Mouse (Mus musculus) heart, embryonic 11.5 days (tissue): ENCODE data around the gene Mindy2. TPM values are rescaled to one million over a fixed set of nuclear protein-coding genes. Genes with fewer than 3 reads are reported as not detected.

Experiments
- ATAC-seq: fragments of 200-750 bp; cut with Nextera tagmentation; replicated peaks from 2 replicates; pipeline ENCODE4 v1.8.0; 2017; ENCODE audit warnings: moderate library complexity; ENCODE audit not compliant: insufficient number of reproducible peaks, low FRiP score, low TSS enrichment
- H3K27ac ChIP-seq: fragments of 300-500 bp; sonication (generic); 2 replicates; pipeline ENCODE4 v1.5.1; 2014; ENCODE audit warnings: mild to moderate bottlenecking, low read depth, low read length
- H3K27me3 ChIP-seq: fragments of 300-500 bp; sonication (generic); 2 replicates; pipeline ENCODE4 v1.6.1; 2014; ENCODE audit warnings: mild to moderate bottlenecking, low read length, mixed read lengths; ENCODE audit not compliant: control insufficient read depth, insufficient read depth
- H3K36me3 ChIP-seq: fragments of 300-500 bp; sonication (generic); 2 replicates; pipeline ENCODE4 v1.6.1; 2014; ENCODE audit warnings: mild to moderate bottlenecking, low read length, moderate library complexity, mixed read lengths; ENCODE audit not compliant: control insufficient read depth, insufficient read depth
- H3K4me1 ChIP-seq: fragments of 300-500 bp; sonication (generic); 2 replicates; pipeline ENCODE4 v1.6.1; 2014; ENCODE audit warnings: low read length; ENCODE audit not compliant: control insufficient read depth, insufficient read depth
- H3K4me2 ChIP-seq: fragments of 300-500 bp; sonication (generic); 2 replicates; pipeline ENCODE4 v1.6.1; 2014; ENCODE audit warnings: mild to moderate bottlenecking, moderate library complexity
- H3K4me3 ChIP-seq: fragments of 300-500 bp; sonication (generic); 2 replicates; pipeline ENCODE4 v1.5.1; 2014; ENCODE audit warnings: low read depth, low read length
- H3K9ac ChIP-seq: fragments of 300-500 bp; sonication (generic); 2 replicates; pipeline ENCODE4 v1.6.1; 2014; ENCODE audit warnings: mild to moderate bottlenecking, low read depth, low read length, moderate library complexity
- H3K9me3 ChIP-seq: fragments of 300-500 bp; sonication (generic); replicated peaks from 2 replicates; pipeline ENCODE4 v1.6.1; 2016; ENCODE audit warnings: low read length; ENCODE audit not compliant: control insufficient read depth
- WGBS: fragments of 180-500 bp; shearing (Covaris S2); extraction: QIAGEN DNeasy Blood & Tissue Kit; methylation state at CpG from one replicate; pipeline ENCODE4 v1.1.7; 2014; ENCODE audit not compliant: insufficient replicate concordance; 5-methylcytosine and 5-hydroxymethylcytosine counted together
- polyA plus RNA-seq: library from polyadenylated mRNA; unstranded; fragments of >200 nt; fragmentation: Nextera tagmentation; extraction: Ambion mirVana; gene quantifications from 2 replicates; pipeline ENCODE4 v1.2.1, GENCODE M21; 2014

The Mindy2 gene
- polyA plus RNA-seq, 1 experiment from 2014 or later, result 9.7 TPM

DNA sequence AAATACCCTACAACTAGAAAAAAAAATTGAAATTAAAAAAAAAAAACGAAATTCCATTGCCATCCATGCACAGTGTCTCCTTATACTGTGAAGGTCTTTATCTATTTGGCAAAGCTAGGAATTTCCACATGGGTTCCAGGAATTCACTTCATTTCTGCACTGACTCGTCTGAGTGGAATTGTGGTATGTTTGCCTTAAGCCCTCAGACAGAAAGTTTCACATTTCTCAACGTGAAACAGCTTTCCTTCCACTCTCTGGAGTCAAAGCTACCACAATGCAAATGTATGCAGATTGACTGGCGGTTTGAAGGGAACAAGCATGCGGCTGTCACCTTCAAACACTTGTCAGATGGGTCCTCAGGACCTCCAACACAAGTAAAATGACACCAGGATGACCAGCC, 25.3 kb downstream of the Mindy2 start:
- H3K27ac ChIP-seq, result no peak overlapping the region; the same call in 1 of the 2 replicates
- no peaks in the 10 kb centered on the region for H3K27me3 ChIP-seq
- no peaks in the 10 kb centered on the region for H3K36me3 ChIP-seq
- WGBS, result 19% methylated on average over 5 of the region's 5 CpGs
- no peak for ATAC-seq
- H3K4me1 ChIP-seq, result 0 out of 2 replicates have a peak, but pooled peaks cover 2% of the 10 kb centered on the region
- H3K9me3 ChIP-seq, result no peaks in the 10 kb centered on the region
- no peak overlapping the region for H3K9ac ChIP-seq
- H3K4me2 ChIP-seq, result no peak overlapping the region
- no peak overlapping the region for H3K4me3 ChIP-seq

DNA sequence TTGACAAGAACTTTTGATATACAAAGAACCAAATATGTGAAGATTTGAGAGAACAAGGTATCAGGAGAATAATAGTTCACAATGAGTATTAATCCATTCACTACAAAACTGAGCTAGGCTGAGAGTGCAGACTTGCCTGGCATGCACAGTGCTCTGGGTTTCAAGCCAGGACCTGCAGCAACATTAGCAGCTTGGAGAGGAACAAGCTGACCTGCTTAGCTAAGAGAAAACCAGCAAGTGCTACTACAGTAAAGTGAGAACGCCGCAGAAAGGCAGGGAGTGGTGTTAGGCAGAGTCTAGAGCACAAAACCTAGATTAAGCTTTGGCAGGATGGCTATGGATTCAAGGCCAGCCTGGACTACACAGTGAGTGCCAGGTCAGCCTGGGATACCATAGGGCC, 27.3 kb downstream of the Mindy2 start:
- no peaks in the 10 kb centered on the region for H3K9me3 ChIP-seq
- 0 out of 2 replicates have a peak, but pooled peaks cover 2% of the 10 kb centered on the region for H3K4me1 ChIP-seq
- H3K27me3 ChIP-seq, result no peaks in the 10 kb centered on the region
- H3K9ac ChIP-seq, result no peak overlapping the region
- 87% methylated on average over 2 of the region's 2 CpGs for WGBS
- no peak for ATAC-seq
- H3K36me3 ChIP-seq, result 0 out of 2 replicates have a peak, but pooled peaks cover 2% of the 10 kb centered on the region
- no peak overlapping the region for H3K4me3 ChIP-seq
- H3K27ac ChIP-seq, result no peak overlapping the region
- H3K4me2 ChIP-seq, result no peak overlapping the region

- H3K4me3 ChIP-seq, result no peak overlapping the region
- 66% methylated on average over 3 of the region's 3 CpGs for WGBS
- no peak for ATAC-seq
Observed at GRCm38 (mm10) chr9:70611026-70611673, 45.8 kb downstream of the Mindy2 start.

DNA sequence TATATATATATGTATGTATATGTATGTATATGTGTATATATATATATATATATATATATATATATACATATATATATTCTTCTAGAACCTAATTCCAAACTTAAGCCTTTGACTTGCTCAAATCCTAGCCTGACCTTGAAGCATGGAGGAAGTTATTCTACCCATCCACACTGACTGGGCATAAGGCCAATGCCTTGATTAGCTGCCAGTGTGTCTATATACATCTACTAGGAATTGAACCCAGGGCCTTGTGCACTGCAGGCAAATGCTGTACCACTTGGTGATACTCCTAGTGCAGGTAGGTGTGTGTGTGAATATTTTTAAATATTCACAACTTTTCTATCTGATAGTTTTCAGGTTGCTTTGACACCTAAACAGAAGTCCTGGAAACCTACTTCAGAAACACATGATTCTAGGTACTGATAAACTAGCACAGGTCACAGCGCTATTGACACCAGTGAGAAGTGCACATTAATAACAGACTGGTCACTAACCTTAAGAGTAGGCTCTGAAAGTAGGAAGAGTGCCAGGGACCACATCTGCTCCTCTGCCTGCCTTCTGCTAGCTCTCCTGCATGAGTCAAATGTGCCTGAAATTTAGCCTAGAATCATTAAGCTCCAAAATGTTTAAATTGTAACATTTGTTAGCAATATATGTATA, 54.7 kb downstream of the Mindy2 start:
- H3K4me3 ChIP-seq, result no peak overlapping the region
- no peaks in the 10 kb centered on the region for H3K4me1 ChIP-seq
- H3K36me3 ChIP-seq, result no peaks in the 10 kb centered on the region; the same call in 1 of the 2 replicates
- no peaks in the 10 kb centered on the region for H3K27me3 ChIP-seq
- WGBS, result 94% methylated on average over 1 of the region's 1 CpGs
- ATAC-seq, result no peak
- H3K4me2 ChIP-seq, result no peak overlapping the region
- H3K9me3 ChIP-seq, result no peaks in the 10 kb centered on the region
- no peak overlapping the region for H3K9ac ChIP-seq
- H3K27ac ChIP-seq, result no peak overlapping the region

More at GRCm38 (mm10) chr9:70611026-70611673, 45.8 kb downstream of the Mindy2 start:
- no peaks in the 10 kb centered on the region; the same call in 1 of the 2 replicates for H3K36me3 ChIP-seq
- H3K27ac ChIP-seq, result no peak overlapping the region
- H3K4me1 ChIP-seq, result no peaks in the 10 kb centered on the region
- no peaks in the 10 kb centered on the region for H3K9me3 ChIP-seq
- H3K4me2 ChIP-seq, result no peak overlapping the region
- H3K27me3 ChIP-seq, result no peaks in the 10 kb centered on the region
- no peak overlapping the region for H3K9ac ChIP-seq

DNA sequence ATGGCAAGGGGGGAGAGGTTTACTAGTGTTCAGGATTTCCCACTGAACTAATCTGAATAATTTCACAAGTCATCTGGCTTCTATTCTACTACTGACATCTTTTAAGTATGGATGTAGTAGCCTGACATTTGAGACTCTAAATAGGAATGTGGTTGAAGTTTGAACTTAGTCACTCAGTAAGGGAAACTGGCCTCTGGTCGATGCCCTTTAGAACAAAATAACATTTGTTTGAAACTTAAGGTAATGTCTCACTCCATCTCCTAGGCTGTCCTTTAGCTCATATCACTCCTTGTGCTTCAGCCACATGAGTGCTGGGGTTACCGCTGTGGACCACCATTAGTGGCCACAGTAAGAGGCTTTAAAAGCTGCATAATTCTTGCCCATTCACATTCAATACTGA, 58.7 kb downstream of the Mindy2 start:
- H3K9ac ChIP-seq, result no peak overlapping the region
- no peak overlapping the region for H3K27ac ChIP-seq
- no peak for ATAC-seq
- no peaks in the 10 kb centered on the region for H3K36me3 ChIP-seq
- H3K27me3 ChIP-seq, result no peaks in the 10 kb centered on the region
- H3K4me1 ChIP-seq, result no peaks in the 10 kb centered on the region
- H3K9me3 ChIP-seq, result no peaks in the 10 kb centered on the region
- WGBS, result 89% methylated on average over 2 of the region's 2 CpGs
- no peak overlapping the region for H3K4me2 ChIP-seq
- H3K4me3 ChIP-seq, result no peak overlapping the region

DNA sequence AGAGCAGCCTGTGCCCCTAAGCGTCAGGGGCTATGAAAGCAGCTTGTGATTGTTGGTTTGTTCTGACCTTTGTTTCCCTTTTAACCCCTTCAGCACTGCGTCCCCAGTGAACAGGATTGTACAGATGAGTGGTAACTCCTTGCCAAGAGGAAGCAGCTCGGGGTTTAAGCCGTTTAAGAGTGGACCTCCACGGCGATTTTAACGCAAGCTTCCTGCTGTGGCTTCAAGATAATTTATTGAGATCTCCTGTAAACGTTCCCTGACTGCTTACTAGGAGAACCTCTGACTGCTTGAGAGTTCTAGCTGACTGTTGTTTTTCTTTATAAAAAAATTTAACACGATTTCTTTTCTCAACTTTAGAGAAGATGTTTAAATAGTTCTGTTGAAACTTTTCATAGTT, 65.5 kb downstream of the Mindy2 start:
- H3K9me3 ChIP-seq, result no peaks in the 10 kb centered on the region
- H3K27me3 ChIP-seq, result no peaks in the 10 kb centered on the region
- no peak overlapping the region for H3K4me2 ChIP-seq
- no peak overlapping the region for H3K27ac ChIP-seq
- ATAC-seq, result no peak
- H3K4me1 ChIP-seq, result no peaks in the 10 kb centered on the region
- peaks cover 25% of the 10 kb centered on the region for H3K36me3 ChIP-seq
- 79% methylated on average over 9 of the region's 9 CpGs for WGBS
- H3K4me3 ChIP-seq, result no peak overlapping the region
- H3K9ac ChIP-seq, result no peak overlapping the region

- 96% methylated on average over 4 of the region's 4 CpGs for WGBS
- no peak overlapping the region for H3K4me3 ChIP-seq
- no peaks in the 10 kb centered on the region for H3K4me1 ChIP-seq
- no peak overlapping the region for H3K9ac ChIP-seq
- H3K4me2 ChIP-seq, result no peak overlapping the region
- no peaks in the 10 kb centered on the region for H3K27me3 ChIP-seq
- no peak overlapping the region for H3K27ac ChIP-seq
- H3K9me3 ChIP-seq, result no peaks in the 10 kb centered on the region
- H3K36me3 ChIP-seq, result peaks cover 31% of the 10 kb centered on the region
- ATAC-seq, result no peak
Observed at GRCm38 (mm10) chr9:70590775-70591174, 66.2 kb downstream of the Mindy2 start.

GRCm38 (mm10) chr9:70587171-70587570, 69.8 kb downstream of the Mindy2 start:
- Histone ChIP-seq H3K27ac (no peak overlapping the region), H3K9ac (no peak overlapping the region), H3K4me3 (no peak overlapping the region), H3K36me3 (peaks cover 31% of the 10 kb centered on the region), H3K4me1 (no peaks in the 10 kb centered on the region), H3K27me3 (no peaks in the 10 kb centered on the region), H3K9me3 (no peaks in the 10 kb centered on the region), H3K4me2 (no peak overlapping the region)
- WGBS, result 94% methylated on average over 5 of the region's 5 CpGs
- no peak for ATAC-seq

- Histone ChIP-seq H3K27ac (no peak overlapping the region), H3K27me3 (no peaks in the 10 kb centered on the region), H3K9ac (no peak overlapping the region), H3K9me3 (no peaks in the 10 kb centered on the region), H3K36me3 (peaks cover 33% of the 10 kb centered on the region), H3K4me2 (no peak overlapping the region), H3K4me3 (no peak overlapping the region), H3K4me1 (no peaks in the 10 kb centered on the region)
- ATAC-seq, result no peak
- WGBS, result 74% methylated on average over 5 of the region's 5 CpGs
Observed at GRCm38 (mm10) chr9:70585172-70585571, 71.8 kb downstream of the Mindy2 start.
